Mouse (Mus musculus): ENCODE measurements at regions not wholly inside any gene's neighbourhood (a gene's known extent, or its start where the extent isn't known, plus 50 kb on each side); places are given as distances from the start of the nearest gene placed in this dataset.

DNA sequence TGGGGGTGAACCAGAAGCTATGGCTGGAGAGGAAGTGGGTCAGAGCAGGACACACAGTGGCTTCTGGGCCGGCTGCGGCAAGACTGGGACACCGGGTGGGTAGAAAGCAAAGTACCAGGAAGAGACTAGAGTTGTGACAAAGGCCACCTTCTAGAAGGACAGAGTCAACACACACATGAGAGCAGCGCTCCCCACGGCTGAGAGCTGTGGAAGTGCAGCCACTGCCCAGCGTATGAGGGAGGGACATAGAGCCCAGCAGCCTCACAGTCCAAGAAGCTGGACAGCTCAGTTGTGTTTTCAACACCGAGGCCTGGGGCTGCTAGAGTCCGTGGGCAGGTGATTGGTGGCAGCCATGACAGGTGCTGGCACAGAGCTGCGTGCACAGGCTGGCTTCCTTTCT lies 145.6 kb upstream of the Lemd2 start:
- no peaks in the 10 kb centered on the region for H3K9me3 ChIP-seq (ENCODE audit: control insufficient read depth, low read length)
- H3K4me1 ChIP-seq (ENCODE audit: control insufficient read depth in 2 of 2, insufficient read depth in 2 of 2, low read length in 2 of 2), result no peaks in the 10 kb centered on the region
- H3K27ac ChIP-seq (replicated peaks in 1 of 2; ENCODE audit: control insufficient read depth in 1 of 2, insufficient read depth in 1 of 2, low read depth in 2 of 2, low read length in 2 of 2), result no peak overlapping the region
- no peak for ATAC-seq (ENCODE audit: insufficient number of reproducible peaks, insufficient read depth, low FRiP score, low read depth)
- H3K27me3 ChIP-seq (ENCODE audit: control insufficient read depth, insufficient read depth, low read length), result no peaks in the 10 kb centered on the region
- no peaks in the 10 kb centered on the region for H3K36me3 ChIP-seq (ENCODE audit: control insufficient read depth, insufficient read depth, low read length)
- H3K4me2 ChIP-seq (ENCODE audit: low read length), result no peak overlapping the region
- no peak overlapping the region for H3K9ac ChIP-seq (ENCODE audit: low read length)
- 82% methylated on average over 9 of the region's 9 CpGs for WGBS
- H3K4me3 ChIP-seq (ENCODE audit: control insufficient read depth in 1 of 2, insufficient read depth in 1 of 2, low read depth in 1 of 2, low read length in 2 of 2), result no peak overlapping the region

DNA sequence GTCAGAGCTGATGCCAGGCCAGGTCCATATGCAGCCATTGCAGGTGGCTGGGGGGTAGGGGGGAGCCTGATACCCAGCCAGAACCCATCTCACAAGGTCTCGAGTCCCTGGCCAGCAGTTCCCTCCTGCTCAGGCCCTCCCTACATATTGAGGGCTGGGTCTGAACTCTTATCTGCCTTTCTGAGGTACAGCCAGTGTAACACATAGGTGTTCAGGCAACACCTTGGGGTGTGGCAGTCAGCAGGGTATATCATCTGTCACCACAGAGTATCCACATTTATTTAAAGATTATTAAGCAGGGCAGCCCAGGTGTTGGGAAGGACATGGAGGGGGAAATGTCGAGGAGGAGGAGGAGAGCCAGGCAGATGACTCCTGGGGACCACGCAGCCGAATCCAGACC lies 145.2 kb upstream of the Lemd2 start:
- no peaks in the 10 kb centered on the region for H3K9me3 ChIP-seq (ENCODE audit: control insufficient read depth, low read length)
- 86% methylated on average over 4 of the region's 4 CpGs for WGBS
- H3K9ac ChIP-seq (ENCODE audit: low read length), result no peak overlapping the region
- no peaks in the 10 kb centered on the region for H3K36me3 ChIP-seq (ENCODE audit: control insufficient read depth, insufficient read depth, low read length)
- no peaks in the 10 kb centered on the region for H3K4me1 ChIP-seq (ENCODE audit: control insufficient read depth in 2 of 2, insufficient read depth in 2 of 2, low read length in 2 of 2)
- H3K27me3 ChIP-seq (ENCODE audit: control insufficient read depth, insufficient read depth, low read length), result no peaks in the 10 kb centered on the region
- H3K4me3 ChIP-seq (ENCODE audit: control insufficient read depth in 1 of 2, insufficient read depth in 1 of 2, low read depth in 1 of 2, low read length in 2 of 2), result no peak overlapping the region
- no peak for ATAC-seq (ENCODE audit: insufficient number of reproducible peaks, insufficient read depth, low FRiP score, low read depth)
- no peak overlapping the region for H3K27ac ChIP-seq (replicated peaks in 1 of 2; ENCODE audit: control insufficient read depth in 1 of 2, insufficient read depth in 1 of 2, low read depth in 2 of 2, low read length in 2 of 2)
- no peak overlapping the region for H3K4me2 ChIP-seq (ENCODE audit: low read length)

DNA sequence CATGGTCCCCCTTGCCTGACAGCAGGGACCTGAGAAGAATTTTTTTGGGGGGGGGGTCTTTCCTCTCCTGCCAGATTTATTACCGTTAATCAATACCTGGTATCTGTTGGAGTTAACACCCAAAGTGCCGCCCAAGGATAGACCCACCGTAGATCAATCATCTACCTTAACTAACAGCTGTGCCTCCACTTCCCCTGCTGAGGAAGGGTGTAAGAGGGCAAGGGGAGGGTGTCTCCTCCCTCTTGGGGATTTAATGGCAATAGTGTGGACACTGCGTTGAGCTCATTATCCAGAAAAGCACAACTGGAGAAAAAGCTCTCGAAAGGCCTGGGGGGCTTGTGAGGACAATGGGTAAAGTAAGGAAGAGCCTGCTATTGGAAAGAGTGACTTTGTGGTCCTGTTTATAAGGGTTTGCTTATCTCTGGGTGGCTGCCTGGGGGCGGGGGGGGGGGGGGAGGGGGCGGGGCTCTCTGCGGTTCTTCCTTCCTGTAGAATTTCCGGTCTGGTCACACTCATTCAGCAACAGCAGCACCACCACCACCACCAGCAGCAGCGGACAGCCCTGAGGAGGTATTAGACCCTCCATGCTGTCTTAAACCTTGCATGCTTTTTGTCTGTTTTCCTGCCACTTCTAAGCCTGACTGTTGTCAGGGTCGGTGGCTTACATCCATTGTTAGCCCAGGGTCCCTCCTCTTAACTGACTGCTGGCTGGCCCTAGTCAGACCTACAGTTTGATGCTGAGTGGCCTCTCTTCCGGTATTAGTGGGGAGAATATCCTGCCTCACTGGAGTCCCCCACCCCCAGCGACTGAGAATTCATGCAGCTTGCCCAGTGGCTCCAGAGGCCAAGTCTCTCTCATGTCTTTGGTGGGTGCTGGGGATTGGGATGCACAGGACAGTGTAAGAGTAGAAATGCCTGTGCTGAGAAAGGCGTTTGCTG lies 138.0 kb upstream of the Lemd2 start:
- no peak overlapping the region for H3K4me3 ChIP-seq (ENCODE audit: control insufficient read depth in 1 of 2, insufficient read depth in 1 of 2, low read depth in 1 of 2, low read length in 2 of 2)
- H3K27ac ChIP-seq (replicated peaks in 1 of 2; ENCODE audit: control insufficient read depth in 1 of 2, insufficient read depth in 1 of 2, low read depth in 2 of 2, low read length in 2 of 2), result peak overlapping the region in 1 of 2 experiments; percentile 61; a peak in 1 of 4 replicates
- peak overlapping the region; percentile 16; the same call in 1 of the 2 replicates for H3K4me2 ChIP-seq (ENCODE audit: low read length)
- no peaks in the 10 kb centered on the region for H3K9me3 ChIP-seq (ENCODE audit: control insufficient read depth, low read length)
- ATAC-seq (ENCODE audit: insufficient number of reproducible peaks, insufficient read depth, low FRiP score, low read depth), result no peak
- H3K9ac ChIP-seq (ENCODE audit: low read length), result no peak overlapping the region
- H3K27me3 ChIP-seq (ENCODE audit: control insufficient read depth, insufficient read depth, low read length), result no peaks in the 10 kb centered on the region
- peaks cover 7 to 9% of the 10 kb centered on the region in 2 experiments; a peak in 3 of 4 replicates for H3K4me1 ChIP-seq (ENCODE audit: control insufficient read depth in 2 of 2, insufficient read depth in 2 of 2, low read length in 2 of 2)
- 41% methylated on average over 14 of the region's 14 CpGs for WGBS
- no peaks in the 10 kb centered on the region for H3K36me3 ChIP-seq (ENCODE audit: control insufficient read depth, insufficient read depth, low read length)

- no peaks in the 10 kb centered on the region for H3K36me3 ChIP-seq (ENCODE audit: control insufficient read depth, insufficient read depth, low read length)
- 54% methylated on average over 3 of the region's 3 CpGs for WGBS
- peaks cover 13 to 17% of the 10 kb centered on the region in 2 experiments for H3K4me1 ChIP-seq (ENCODE audit: control insufficient read depth in 2 of 2, insufficient read depth in 2 of 2, low read length in 2 of 2)
- H3K27me3 ChIP-seq (ENCODE audit: control insufficient read depth, insufficient read depth, low read length), result no peaks in the 10 kb centered on the region
- H3K4me2 ChIP-seq (ENCODE audit: low read length), result no peak overlapping the region
- ATAC-seq (ENCODE audit: insufficient number of reproducible peaks, insufficient read depth, low FRiP score, low read depth), result no peak
- no peak overlapping the region for H3K4me3 ChIP-seq (ENCODE audit: control insufficient read depth in 1 of 2, insufficient read depth in 1 of 2, low read depth in 1 of 2, low read length in 2 of 2)
- no peaks in the 10 kb centered on the region for H3K9me3 ChIP-seq (ENCODE audit: control insufficient read depth, low read length)
- H3K27ac ChIP-seq (replicated peaks in 1 of 2; ENCODE audit: control insufficient read depth in 1 of 2, insufficient read depth in 1 of 2, low read depth in 2 of 2, low read length in 2 of 2), result no peak overlapping the region
- no peak overlapping the region for H3K9ac ChIP-seq (ENCODE audit: low read length)
Measured at GRCm38 (mm10) chr17:27339823-27340222, 135.6 kb upstream of the Lemd2 start.

DNA sequence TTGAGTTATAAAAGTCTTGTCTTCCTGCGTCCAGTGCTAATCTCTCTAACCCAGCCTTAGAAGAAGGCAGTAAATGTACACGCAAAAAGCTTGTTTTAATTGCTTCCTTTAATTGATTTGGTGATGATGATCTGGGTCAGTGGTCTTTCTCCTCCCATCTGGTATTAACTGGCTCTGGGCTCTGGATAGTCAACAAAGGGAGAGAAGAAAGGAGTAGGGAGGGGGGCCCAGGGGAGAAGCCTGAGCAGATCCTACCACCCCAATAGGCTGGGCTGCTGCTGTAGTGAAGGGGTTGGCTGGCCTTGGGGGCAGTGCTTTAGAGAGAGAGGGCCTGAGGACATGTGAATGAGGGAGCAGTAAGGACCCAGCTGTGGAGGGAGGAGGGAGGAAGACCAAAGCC lies 135.0 kb upstream of the Lemd2 start:
- peaks cover 13 to 17% of the 10 kb centered on the region in 2 experiments for H3K4me1 ChIP-seq (ENCODE audit: control insufficient read depth in 2 of 2, insufficient read depth in 2 of 2, low read length in 2 of 2)
- H3K4me2 ChIP-seq (ENCODE audit: low read length), result no peak overlapping the region
- no peak overlapping the region for H3K9ac ChIP-seq (ENCODE audit: low read length)
- H3K4me3 ChIP-seq (ENCODE audit: control insufficient read depth in 1 of 2, insufficient read depth in 1 of 2, low read depth in 1 of 2, low read length in 2 of 2), result no peak overlapping the region
- 64% methylated on average over 2 of the region's 2 CpGs for WGBS
- H3K9me3 ChIP-seq (ENCODE audit: control insufficient read depth, low read length), result no peaks in the 10 kb centered on the region
- ATAC-seq (ENCODE audit: insufficient number of reproducible peaks, insufficient read depth, low FRiP score, low read depth), result no peak
- no peak overlapping the region for H3K27ac ChIP-seq (replicated peaks in 1 of 2; ENCODE audit: control insufficient read depth in 1 of 2, insufficient read depth in 1 of 2, low read depth in 2 of 2, low read length in 2 of 2)
- H3K36me3 ChIP-seq (ENCODE audit: control insufficient read depth, insufficient read depth, low read length), result no peaks in the 10 kb centered on the region
- H3K27me3 ChIP-seq (ENCODE audit: control insufficient read depth, insufficient read depth, low read length), result no peaks in the 10 kb centered on the region; the same call in 1 of the 2 replicates

DNA sequence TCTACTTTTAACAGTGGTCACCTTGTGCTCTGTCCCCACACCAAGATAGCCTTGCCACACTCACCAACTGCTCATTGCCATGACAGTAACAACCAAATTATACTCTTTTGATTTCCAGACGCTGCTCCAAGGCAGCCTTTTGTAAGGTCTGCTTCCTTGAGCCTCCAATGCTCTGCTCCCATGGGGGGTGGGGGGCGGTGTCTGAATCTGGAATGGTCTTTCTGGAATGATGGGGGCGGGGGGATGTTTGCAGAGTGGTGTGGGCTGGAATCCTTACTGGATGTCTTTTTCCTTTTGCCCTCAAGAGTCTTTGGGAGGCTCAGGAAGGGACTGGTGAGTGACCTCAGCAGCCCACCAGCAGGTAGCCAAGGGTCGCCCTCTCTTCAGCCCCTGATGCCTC lies 131.4 kb upstream of the Lemd2 start:
- WGBS, result 55% methylated on average over 4 of the region's 4 CpGs
- Histone ChIP-seq H3K4me2 (ENCODE audit: low read length) (no peak overlapping the region), H3K9me3 (ENCODE audit: control insufficient read depth, low read length) (no peaks in the 10 kb centered on the region), H3K27me3 (ENCODE audit: control insufficient read depth, insufficient read depth, low read length) (no peaks in the 10 kb centered on the region; the same call in none of the 2 replicates), H3K9ac (ENCODE audit: low read length) (no peak overlapping the region), H3K4me3 (ENCODE audit: control insufficient read depth in 1 of 2, insufficient read depth in 1 of 2, low read depth in 1 of 2, low read length in 2 of 2) (no peak overlapping the region), H3K36me3 (ENCODE audit: control insufficient read depth, insufficient read depth, low read length) (no peaks in the 10 kb centered on the region), H3K4me1 (ENCODE audit: control insufficient read depth in 2 of 2, insufficient read depth in 2 of 2, low read length in 2 of 2) (peaks cover 9 to 10% of the 10 kb centered on the region in 2 experiments), H3K27ac (replicated peaks in 1 of 2; ENCODE audit: control insufficient read depth in 1 of 2, insufficient read depth in 1 of 2, low read depth in 2 of 2, low read length in 2 of 2) (no peak overlapping the region)
- ATAC-seq (ENCODE audit: insufficient number of reproducible peaks, insufficient read depth, low FRiP score, low read depth), result no peak

GRCm38 (mm10) chr17:27333593-27333992 lies 129.3 kb upstream of the Lemd2 start:
- H3K36me3 ChIP-seq (ENCODE audit: control insufficient read depth, insufficient read depth, low read length), result no peaks in the 10 kb centered on the region
- no peak overlapping the region for H3K9ac ChIP-seq (ENCODE audit: low read length)
- no peak overlapping the region for H3K4me2 ChIP-seq (ENCODE audit: low read length)
- WGBS, result 81% methylated on average over 16 of the region's 16 CpGs
- ATAC-seq (ENCODE audit: insufficient number of reproducible peaks, insufficient read depth, low FRiP score, low read depth), result no peak
- peaks cover 6 to 10% of the 10 kb centered on the region in 2 experiments for H3K4me1 ChIP-seq (ENCODE audit: control insufficient read depth in 2 of 2, insufficient read depth in 2 of 2, low read length in 2 of 2)
- H3K27ac ChIP-seq (replicated peaks in 1 of 2; ENCODE audit: control insufficient read depth in 1 of 2, insufficient read depth in 1 of 2, low read depth in 2 of 2, low read length in 2 of 2), result no peak overlapping the region
- no peaks in the 10 kb centered on the region; the same call in none of the 2 replicates for H3K27me3 ChIP-seq (ENCODE audit: control insufficient read depth, insufficient read depth, low read length)
- no peak overlapping the region for H3K4me3 ChIP-seq (ENCODE audit: control insufficient read depth in 1 of 2, insufficient read depth in 1 of 2, low read depth in 1 of 2, low read length in 2 of 2)
- no peaks in the 10 kb centered on the region for H3K9me3 ChIP-seq (ENCODE audit: control insufficient read depth, low read length)

All from heart, embryonic 14.5 days (tissue).